Mouse (Mus musculus) liver, embryonic 15.5 days (tissue): ENCODE measurements around the gene Qpct. TPM values are rescaled to one million over a fixed set of nuclear protein-coding genes. Genes with fewer than 3 reads are reported as not detected.
"Not testable (repeated sequence)": the region's sequence is repeated elsewhere in the genome, so short reads cannot be mapped to it uniquely, and the experiment has no call there.

Source experiments
- ATAC-seq: fragments of 200-750 bp; cut with Nextera tagmentation; 2 replicates; pipeline ENCODE4 v1.8.0; 2017; ENCODE audit warnings: moderate number of reproducible peaks, mild to moderate bottlenecking, moderate library complexity; ENCODE audit not compliant: insufficient read depth
- H3K27ac ChIP-seq: fragments of 300-500 bp; sonication (generic); replicated peaks from 2 replicates; pipeline ENCODE4 v1.5.1; 2015; ENCODE audit warnings: mild to moderate bottlenecking, inconsistent platforms
- H3K27me3 ChIP-seq: fragments of 300-500 bp; sonication (generic); 2 replicates; pipeline ENCODE4 v1.6.1; 2015; ENCODE audit warnings: mild to moderate bottlenecking, inconsistent platforms
- H3K36me3 ChIP-seq: fragments of 300-500 bp; sonication (generic); replicated peaks from 2 replicates; pipeline ENCODE4 v1.6.1; 2015; ENCODE audit warnings: moderate library complexity, mild to moderate bottlenecking, inconsistent platforms
- H3K4me1 ChIP-seq: fragments of 300-500 bp; sonication (generic); replicated peaks from 2 replicates; pipeline ENCODE4 v1.6.1; 2015; ENCODE audit warnings: inconsistent platforms
- H3K4me2 ChIP-seq: fragments of 300-500 bp; sonication (generic); 2 replicates; pipeline ENCODE4 v1.6.1; 2015; ENCODE audit warnings: moderate library complexity, mild to moderate bottlenecking, inconsistent platforms
- H3K4me3 ChIP-seq: fragments of 300-500 bp; sonication (generic); replicated peaks from 2 replicates; pipeline ENCODE4 v1.5.1; 2015; ENCODE audit warnings: mild to moderate bottlenecking, inconsistent platforms
- H3K9ac ChIP-seq: fragments of 300-500 bp; sonication (generic); 2 replicates; pipeline ENCODE4 v1.6.1; 2015; ENCODE audit warnings: moderate library complexity, mild to moderate bottlenecking, inconsistent platforms
- H3K9me3 ChIP-seq: fragments of 300-500 bp; sonication (generic); replicated peaks from 2 replicates; pipeline ENCODE4 v1.6.1; 2016; ENCODE audit warnings: inconsistent platforms
- WGBS: fragments of 180-500 bp; shearing (Covaris S2); methylation state at CpG from one replicate; pipeline ENCODE4 v1.1.7; 2015; ENCODE audit warnings: mixed read lengths; ENCODE audit not compliant: insufficient replicate concordance; 5-methylcytosine and 5-hydroxymethylcytosine counted together
- polyA plus RNA-seq: library from polyadenylated mRNA; unstranded; fragments of >200 nt; fragmentation: Nextera tagmentation; extraction: Ambion mirVana; gene quantifications from 2 replicates; pipeline ENCODE4 v1.2.1, GENCODE M21; 2015

The Qpct gene
- polyA plus RNA-seq, 1 experiment from 2014 or later: 22.7 TPM

DNA sequence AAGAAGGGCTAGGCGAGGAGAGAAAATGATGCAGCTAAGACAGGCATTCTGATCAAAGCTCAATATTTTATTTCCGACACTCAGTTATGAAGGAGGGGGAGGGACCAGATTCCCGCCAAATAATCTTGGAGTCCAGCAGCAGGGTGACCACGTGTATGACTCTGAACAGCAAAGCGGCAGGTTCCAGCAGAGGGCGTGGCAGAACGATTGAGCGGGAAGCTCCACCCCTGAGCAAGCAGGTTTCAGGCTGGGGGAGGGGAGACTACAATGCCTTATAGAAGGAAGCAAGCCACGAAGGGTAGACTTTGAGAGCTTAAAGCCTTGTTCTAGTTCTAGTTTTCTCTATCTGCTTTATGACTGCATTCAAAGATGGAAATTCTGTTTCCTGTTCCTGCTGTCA lies 63.5 kb downstream of the Qpct start:
- H3K9me3 ChIP-seq, H3K4me1 ChIP-seq, H3K9ac ChIP-seq, H3K36me3 ChIP-seq, H3K27me3 ChIP-seq, H3K27ac ChIP-seq, ATAC-seq, H3K4me3 ChIP-seq, H3K4me2 ChIP-seq: not testable (repeated sequence)
- WGBS: 41% methylated on average over 9 of the region's 9 CpGs

DNA sequence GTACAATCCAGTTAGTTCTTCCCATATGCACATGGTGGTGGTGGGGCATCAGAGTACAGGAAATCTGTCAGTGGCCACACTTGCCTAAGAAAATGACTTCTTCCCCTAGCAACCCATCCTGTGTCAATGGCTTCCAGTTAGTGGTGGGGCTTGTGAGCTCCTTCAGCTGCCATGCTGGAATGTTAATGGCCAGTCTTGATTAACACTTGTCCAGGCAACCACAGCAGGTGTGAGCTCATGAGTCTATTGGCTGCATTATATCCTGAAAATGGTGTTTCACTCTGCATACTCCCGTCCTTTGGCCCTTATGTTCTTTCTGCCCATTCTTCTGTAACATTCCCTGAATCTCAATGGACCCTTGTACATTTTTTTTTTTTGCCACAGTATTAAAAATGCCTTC lies 67.4 kb downstream of the Qpct start:
- WGBS: 56% methylated on average over 1 of the region's 1 CpGs
- H3K27ac ChIP-seq: no peak overlapping the region
- no peaks in the 10 kb centered on the region for H3K36me3 ChIP-seq
- H3K4me1 ChIP-seq: no peaks in the 10 kb centered on the region
- no peaks in the 10 kb centered on the region for H3K27me3 ChIP-seq
- no peak for ATAC-seq
- H3K9ac ChIP-seq: no peak overlapping the region
- H3K4me3 ChIP-seq: no peak overlapping the region
- H3K4me2 ChIP-seq: no peak overlapping the region
- no peaks in the 10 kb centered on the region for H3K9me3 ChIP-seq

GRCm38 (mm10) chr17:79120269-79120668 lies 68.6 kb downstream of the Qpct start:
- no peak for ATAC-seq
- no peak overlapping the region for H3K4me2 ChIP-seq
- H3K27ac ChIP-seq: no peak overlapping the region
- no peak overlapping the region for H3K9ac ChIP-seq
- no peaks in the 10 kb centered on the region for H3K36me3 ChIP-seq
- H3K27me3 ChIP-seq: no peaks in the 10 kb centered on the region
- no peaks in the 10 kb centered on the region for H3K9me3 ChIP-seq
- H3K4me1 ChIP-seq: no peaks in the 10 kb centered on the region
- H3K4me3 ChIP-seq: no peak overlapping the region
- 68% methylated on average over 3 of the region's 3 CpGs for WGBS

- no peak overlapping the region for H3K4me3 ChIP-seq
- H3K27ac ChIP-seq: no peak overlapping the region
- ATAC-seq: no peak
- H3K36me3 ChIP-seq: no peaks in the 10 kb centered on the region
- H3K9ac ChIP-seq: no peak overlapping the region
- no peak overlapping the region for H3K4me2 ChIP-seq
- 0 out of 2 replicates have a peak, but pooled peaks cover 2% of the 10 kb centered on the region for H3K9me3 ChIP-seq
- WGBS: 58% methylated on average over 8 of the region's 8 CpGs
- H3K4me1 ChIP-seq: no peaks in the 10 kb centered on the region
- no peaks in the 10 kb centered on the region for H3K27me3 ChIP-seq
These were observed 82.0 kb downstream of the Qpct start for GRCm38 (mm10) chr17:79133740-79134139.

DNA sequence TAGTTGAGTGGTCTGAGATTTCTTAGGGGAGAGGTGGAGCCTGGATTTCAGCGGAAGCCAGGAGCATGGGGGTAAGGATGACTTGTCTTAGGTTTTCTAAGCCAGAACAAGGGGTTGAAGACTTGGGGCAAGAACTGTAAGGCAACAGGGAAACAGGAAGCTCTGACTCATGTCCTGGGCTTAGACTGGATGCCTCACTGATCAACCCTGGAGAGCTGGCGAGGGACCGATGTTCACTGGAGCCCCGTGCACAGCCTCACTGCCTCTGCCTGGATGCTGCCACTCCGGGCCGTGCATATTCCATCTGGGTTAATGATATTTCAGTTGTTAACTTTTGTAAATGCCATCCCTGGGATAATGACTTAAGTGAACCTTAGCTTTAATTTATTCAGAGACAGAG lies 84.1 kb downstream of the Qpct start:
- Histone ChIP-seq H3K27ac (no peak overlapping the region), H3K4me3 (no peak overlapping the region), H3K27me3 (no peaks in the 10 kb centered on the region), H3K4me2 (no peak overlapping the region), H3K4me1 (no peaks in the 10 kb centered on the region), H3K9ac (no peak overlapping the region), H3K9me3 (0 out of 2 replicates have a peak, but pooled peaks cover 2% of the 10 kb centered on the region), H3K36me3 (no peaks in the 10 kb centered on the region)
- WGBS: 54% methylated on average over 6 of the region's 6 CpGs
- ATAC-seq: no peak

- H3K9ac ChIP-seq: no peak overlapping the region
- ATAC-seq: no peak
- no peaks in the 10 kb centered on the region for H3K36me3 ChIP-seq
- 0 out of 2 replicates have a peak, but pooled peaks cover 2% of the 10 kb centered on the region for H3K9me3 ChIP-seq
- H3K27ac ChIP-seq: no peak overlapping the region
- H3K4me1 ChIP-seq: no peaks in the 10 kb centered on the region
- whole genome bisulfite sequencing: 66% methylated on average over 2 of the region's 2 CpGs
- no peak overlapping the region for H3K4me3 ChIP-seq
- H3K27me3 ChIP-seq: no peaks in the 10 kb centered on the region
- H3K4me2 ChIP-seq: no peak overlapping the region
These were observed 84.7 kb downstream of the Qpct start for GRCm38 (mm10) chr17:79136401-79136800.

Other genes with a start within 250 kb of the Qpct start
- 3.7 and 4.1 TPM in 2 replicates for gene Heatr5b, start 216.5 kb upstream of the Qpct start, polyA plus RNA-seq
- gene Gpatch11, start 216.3 kb upstream of the Qpct start, polyA plus RNA-seq: 12.4 and 13.4 TPM in 2 replicates
- gene Eif2ak2, start 169.3 kb upstream of the Qpct start, polyA plus RNA-seq: 7.2 and 7.7 TPM in 2 replicates
- 0.03 TPM in 1 of 2 replicates, not detected in the other for gene Sult6b1, start 144.9 kb upstream of the Qpct start, polyA plus RNA-seq
- gene Cebpzos, start 135.4 kb upstream of the Qpct start, polyA plus RNA-seq: 38.1 and 44.7 TPM in 2 replicates
- gene Cebpz, start 114.8 kb upstream of the Qpct start, polyA plus RNA-seq: 19.0 and 23.4 TPM in 2 replicates
- gene Ndufaf7, start 114.8 kb upstream of the Qpct start, polyA plus RNA-seq: 24.5 and 27.0 TPM in 2 replicates
- gene Prkd3, start 31.1 kb upstream of the Qpct start, polyA plus RNA-seq: 8.1 and 8.6 TPM in 2 replicates